Mouse (Mus musculus) bone marrow macrophage, adult 2 months (primary cell): ENCODE results near the gene Sipa1l3.

Experiments
- CTCF ChIP-seq: IDR thresholded peaks from 2 replicates; pipeline ENCODE4 v1.5.1; 2012; ENCODE audit warnings: low read depth, mild to moderate bottlenecking, low read length, moderate library complexity
- POLR2A ChIP-seq: IDR thresholded peaks from 2 replicates; pipeline ENCODE4 v1.6.1; 2012; ENCODE audit warnings: mild to moderate bottlenecking, low read depth, low read length, borderline replicate concordance

- TF ChIP-seq CTCF (no peak), POLR2A (no peak)
These were observed 123.3 kb downstream of the Sipa1l3 start for GRCm38 (mm10) chr7:29395179-29395578.
